Mouse (Mus musculus) forebrain, embryonic 11.5 days (tissue): ENCODE data around the gene Card11. TPM values are rescaled to one million over a fixed set of nuclear protein-coding genes. Genes with fewer than 3 reads are reported as not detected.

ENCODE experiments used
- ATAC-seq: fragments of 200-750 bp; cut with Nextera tagmentation; replicated peaks from 2 replicates; pipeline ENCODE4 v1.8.0; 2017; ENCODE audit warnings: moderate TSS enrichment; ENCODE audit not compliant: low FRiP score
- DNase-seq: peaks from one replicate; pipeline ENCODE4 v3.0.0-alpha.2; 2017; ENCODE audit warnings: low spot score
- H3K27ac ChIP-seq: fragments of 300-500 bp; sonication (generic); 2 replicates; pipeline ENCODE4 v1.5.1; 2014; ENCODE audit warnings: low read depth, low read length
- H3K27me3 ChIP-seq: fragments of 300-500 bp; sonication (generic); 2 replicates; pipeline ENCODE4 v1.6.1; 2014; ENCODE audit warnings: mild to moderate bottlenecking, low read length, mixed read lengths; ENCODE audit not compliant: control insufficient read depth, insufficient read depth
- H3K36me3 ChIP-seq: fragments of 300-500 bp; sonication (generic); 2 replicates; pipeline ENCODE4 v1.6.1; 2014; ENCODE audit warnings: mild to moderate bottlenecking, low read length, moderate library complexity, mixed read lengths; ENCODE audit not compliant: control insufficient read depth, insufficient read depth
- H3K4me1 ChIP-seq: fragments of 300-500 bp; sonication (generic); replicated peaks from 2 replicates; pipeline ENCODE4 v1.6.1; 2014; ENCODE audit warnings: low read length, mixed read lengths; ENCODE audit not compliant: control insufficient read depth, insufficient read depth
- H3K4me2 ChIP-seq: fragments of 300-500 bp; sonication (generic); 2 replicates; pipeline ENCODE4 v1.6.1; 2014; ENCODE audit warnings: low read depth, mild to moderate bottlenecking, low read length, moderate library complexity, mixed read lengths; ENCODE audit not compliant: severe bottlenecking
- H3K4me3 ChIP-seq: fragments of 300-500 bp; sonication (generic); 2 replicates; pipeline ENCODE4 v1.5.1; 2014; ENCODE audit warnings: low read depth, low read length
- H3K9ac ChIP-seq: fragments of 300-500 bp; sonication (generic); 2 replicates; pipeline ENCODE4 v1.6.1; 2014; ENCODE audit warnings: low read length
- H3K9me3 ChIP-seq: fragments of 300-500 bp; sonication (generic); 2 replicates; pipeline ENCODE4 v1.6.1; 2016; ENCODE audit warnings: low read length, mixed read lengths; ENCODE audit not compliant: control insufficient read depth
- WGBS: fragments of 180-500 bp; shearing (Covaris S2); extraction: QIAGEN DNeasy Blood & Tissue Kit; methylation state at CpG from one replicate; pipeline ENCODE4 v1.1.7; 2014; 5-methylcytosine and 5-hydroxymethylcytosine counted together
- polyA plus RNA-seq: library from polyadenylated mRNA; unstranded; fragments of >200 nt; fragmentation: Nextera tagmentation; extraction: Ambion mirVana; gene quantifications from 2 replicates; pipeline ENCODE4 v1.2.1, GENCODE M21; 2014

Gene Card11
- polyA plus RNA-seq, 1 experiment from 2014 or later: not detected

DNA sequence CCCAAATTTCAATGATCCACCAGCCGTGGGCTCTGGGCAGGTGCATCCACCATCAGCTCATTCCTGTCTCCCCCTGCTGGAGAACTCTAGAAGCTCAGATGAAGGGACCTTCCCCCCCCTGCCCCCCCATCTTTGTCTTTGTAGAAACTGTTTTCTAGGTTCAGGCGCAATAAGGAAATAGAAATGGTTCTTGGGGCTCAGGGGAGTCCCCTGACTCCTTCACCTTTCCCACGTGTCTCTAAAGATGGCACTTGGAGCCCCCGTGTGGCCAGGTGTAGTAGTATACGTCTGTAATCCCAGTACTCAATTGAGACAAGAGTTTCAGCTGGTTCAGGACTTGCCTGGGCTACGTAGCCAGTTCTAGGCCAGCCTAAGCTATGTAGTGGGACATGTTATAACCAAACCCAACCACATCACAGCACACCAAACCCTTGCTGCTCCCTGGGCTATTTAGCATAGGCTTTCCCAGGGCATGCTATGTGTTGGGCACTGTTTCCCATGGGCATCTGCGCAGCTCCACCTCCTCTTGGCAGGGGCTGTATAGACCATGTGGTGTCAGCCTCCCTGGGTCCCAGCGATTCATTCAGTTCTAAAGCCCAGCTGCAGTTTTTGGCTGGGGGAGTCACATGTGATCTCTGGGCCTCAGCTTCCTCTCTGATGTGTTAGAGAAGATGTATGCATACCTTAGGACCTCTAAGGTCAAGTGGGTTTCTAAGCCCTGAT, 142.8 kb downstream of the Card11 start:
- WGBS: 60% methylated on average over 8 of the region's 8 CpGs
- no peak for DNase-seq
- H3K9me3 ChIP-seq: no peaks in the 10 kb centered on the region

DNA sequence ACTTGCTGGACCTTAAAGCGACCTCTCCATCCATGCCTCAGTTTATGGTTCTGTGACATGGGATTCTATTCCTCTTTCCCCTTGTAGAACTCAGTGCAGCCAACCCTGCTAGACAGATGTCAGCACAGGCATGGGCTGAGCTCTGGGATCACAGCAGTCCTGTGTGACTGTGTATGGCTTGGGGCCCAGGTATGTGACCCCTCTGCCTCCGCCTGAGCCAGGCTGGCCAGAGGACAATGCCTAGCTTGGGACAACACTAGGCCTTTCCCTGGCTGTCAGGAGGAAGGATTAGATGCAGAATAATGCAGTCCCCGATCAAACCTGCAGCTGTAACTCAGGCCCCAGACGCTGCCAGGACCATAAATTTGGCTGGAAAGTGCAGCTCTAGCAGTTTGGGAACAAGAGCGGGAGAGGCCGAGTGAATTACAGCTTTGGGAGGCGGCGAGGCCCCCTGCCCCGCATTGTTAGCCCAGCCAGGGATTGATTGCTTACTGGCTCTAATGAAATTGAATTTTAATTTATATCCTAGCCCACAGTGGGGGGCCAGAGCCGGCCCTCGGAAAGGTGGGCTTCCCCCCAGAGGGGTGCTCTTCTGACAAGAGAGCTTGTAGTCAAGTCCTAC, 144.4 kb downstream of the Card11 start:
- Histone ChIP-seq H3K4me1 (no peaks in the 10 kb centered on the region), H3K4me2 (no peak overlapping the region), H3K27me3 (no peaks in the 10 kb centered on the region), H3K9me3 (peaks cover 2% of the 10 kb centered on the region; the same call in 1 of the 2 replicates), H3K9ac (no peak overlapping the region), H3K36me3 (no peaks in the 10 kb centered on the region), H3K4me3 (no peak overlapping the region), H3K27ac (0 out of 2 replicates have a peak overlapping the region, but pooled peaks have one; percentile 25)
- DNase-seq (no peak), ATAC-seq (no peak)
- 42% methylated on average over 11 of the region's 11 CpGs for WGBS

More for the DNA sequence above, 142.8 kb downstream of the Card11 start:
- ATAC-seq: no peak
- no peak overlapping the region for H3K9ac ChIP-seq
- no peak overlapping the region for H3K4me3 ChIP-seq
- H3K4me1 ChIP-seq: no peaks in the 10 kb centered on the region
- H3K4me2 ChIP-seq: no peak overlapping the region
- no peaks in the 10 kb centered on the region for H3K36me3 ChIP-seq
- no peaks in the 10 kb centered on the region for H3K27me3 ChIP-seq
- no peak overlapping the region for H3K27ac ChIP-seq

DNA sequence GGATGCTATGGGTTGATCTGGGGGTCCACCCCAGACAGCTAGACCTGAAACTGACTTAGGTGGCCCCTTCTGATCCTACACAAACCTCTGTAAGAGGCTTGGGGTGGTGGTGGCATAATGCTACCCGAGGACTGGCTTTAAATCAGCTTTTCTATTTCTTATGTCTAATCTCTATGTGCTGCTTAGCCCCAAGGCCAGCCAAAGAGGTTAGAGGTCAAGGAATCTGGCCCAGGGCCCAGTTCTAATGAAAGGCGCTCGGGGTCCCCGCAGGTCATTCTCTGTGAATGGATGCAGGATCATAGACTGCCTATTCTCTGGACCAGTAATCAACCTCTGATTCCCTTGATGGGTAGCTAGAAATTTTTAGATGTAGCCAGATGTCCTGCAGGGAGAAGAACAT, 145.7 kb downstream of the Card11 start:
- 75% methylated on average over 4 of the region's 4 CpGs for WGBS

GRCm38 (mm10) chr5:140853723-140854122, 146.7 kb downstream of the Card11 start:
- 84% methylated on average over 5 of the region's 5 CpGs for WGBS
- ATAC-seq (no peak), DNase-seq (no peak)
- Histone ChIP-seq H3K36me3 (no peaks in the 10 kb centered on the region), H3K4me2 (no peak overlapping the region), H3K27me3 (no peaks in the 10 kb centered on the region), H3K4me3 (no peak overlapping the region), H3K4me1 (no peaks in the 10 kb centered on the region), H3K9me3 (peaks cover 5% of the 10 kb centered on the region; the same call in 1 of the 2 replicates), H3K9ac (no peak overlapping the region), H3K27ac (no peak overlapping the region)

More for the DNA sequence above, 145.7 kb downstream of the Card11 start:
- peaks cover 5% of the 10 kb centered on the region; the same call in 1 of the 2 replicates for H3K9me3 ChIP-seq
- H3K27ac ChIP-seq: no peak overlapping the region
- DNase-seq (no peak), ATAC-seq (no peak)
- no peak overlapping the region for H3K9ac ChIP-seq
- H3K4me2 ChIP-seq: no peak overlapping the region
- H3K4me3 ChIP-seq: no peak overlapping the region
- no peaks in the 10 kb centered on the region for H3K4me1 ChIP-seq
- H3K27me3 ChIP-seq: no peaks in the 10 kb centered on the region
- no peaks in the 10 kb centered on the region for H3K36me3 ChIP-seq

DNA sequence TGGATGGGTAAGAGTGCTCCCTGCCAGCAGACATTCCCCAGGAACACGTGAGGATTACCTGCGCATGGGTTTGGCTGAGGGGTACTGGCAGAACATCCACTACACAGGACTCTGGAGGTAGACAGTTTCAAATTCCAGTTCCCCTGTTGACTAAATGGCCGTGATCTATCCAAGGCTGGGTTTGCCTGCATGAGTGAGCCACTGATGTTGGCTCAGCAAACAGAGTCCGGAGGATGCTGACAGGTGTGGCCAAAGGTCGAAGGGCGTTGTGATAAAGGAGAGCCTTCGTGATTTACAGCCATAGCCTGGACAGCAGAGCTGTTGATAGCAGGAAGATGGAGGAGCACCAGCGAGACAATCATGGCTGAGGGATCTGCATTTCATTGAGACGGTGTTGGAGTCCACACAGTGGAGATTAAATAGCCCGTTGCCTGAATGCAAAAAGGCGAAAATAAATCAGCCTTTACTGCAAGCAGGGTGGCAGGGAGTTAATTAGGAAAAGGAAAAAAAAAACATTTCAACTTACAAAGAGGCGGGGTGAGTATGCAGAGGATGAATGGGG, 147.9 kb downstream of the Card11 start:
- peaks cover 5% of the 10 kb centered on the region; the same call in 1 of the 2 replicates for H3K9me3 ChIP-seq
- no peak overlapping the region for H3K4me3 ChIP-seq
- H3K4me2 ChIP-seq: no peak overlapping the region
- no peaks in the 10 kb centered on the region for H3K27me3 ChIP-seq
- no peak overlapping the region for H3K9ac ChIP-seq
- no peaks in the 10 kb centered on the region for H3K36me3 ChIP-seq
- H3K4me1 ChIP-seq: no peaks in the 10 kb centered on the region
- ATAC-seq (no peak), DNase-seq (no peak)
- no peak overlapping the region for H3K27ac ChIP-seq
- WGBS: 84% methylated on average over 12 of the region's 12 CpGs

DNA sequence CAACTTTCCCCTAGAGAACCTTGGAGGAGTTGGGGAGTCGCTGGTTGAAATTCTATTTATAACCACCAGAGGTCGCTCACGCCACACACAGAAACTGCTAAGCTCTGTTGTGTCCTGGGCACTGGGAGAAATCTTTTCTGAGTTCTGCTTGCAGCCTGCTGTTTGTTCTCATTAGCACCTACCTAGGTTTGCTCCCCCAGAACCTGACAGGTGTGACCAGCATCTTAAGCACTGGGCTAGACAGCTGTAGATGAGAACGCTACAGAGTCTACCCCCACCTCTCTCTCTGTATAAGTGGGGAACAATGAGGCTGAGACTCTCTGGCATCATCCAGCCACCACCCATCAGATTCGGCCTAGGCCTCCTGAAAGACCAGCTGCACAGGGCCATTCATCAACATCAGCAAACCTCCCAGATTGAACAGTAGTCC, 153.1 kb downstream of the Card11 start:
- WGBS: 16% methylated on average over 5 of the region's 5 CpGs
- H3K36me3 ChIP-seq: no peaks in the 10 kb centered on the region
- H3K9me3 ChIP-seq: peaks cover 5% of the 10 kb centered on the region; the same call in 1 of the 2 replicates
- H3K27me3 ChIP-seq: no peaks in the 10 kb centered on the region
- no peak overlapping the region for H3K4me2 ChIP-seq
- no peaks in the 10 kb centered on the region for H3K4me1 ChIP-seq
- H3K27ac ChIP-seq: no peak overlapping the region
- ATAC-seq: peak; percentile 53; the same call in 1 of the 2 replicates
- no peak overlapping the region for H3K4me3 ChIP-seq
- peak; percentile 66 for DNase-seq
- no peak overlapping the region for H3K9ac ChIP-seq

DNA sequence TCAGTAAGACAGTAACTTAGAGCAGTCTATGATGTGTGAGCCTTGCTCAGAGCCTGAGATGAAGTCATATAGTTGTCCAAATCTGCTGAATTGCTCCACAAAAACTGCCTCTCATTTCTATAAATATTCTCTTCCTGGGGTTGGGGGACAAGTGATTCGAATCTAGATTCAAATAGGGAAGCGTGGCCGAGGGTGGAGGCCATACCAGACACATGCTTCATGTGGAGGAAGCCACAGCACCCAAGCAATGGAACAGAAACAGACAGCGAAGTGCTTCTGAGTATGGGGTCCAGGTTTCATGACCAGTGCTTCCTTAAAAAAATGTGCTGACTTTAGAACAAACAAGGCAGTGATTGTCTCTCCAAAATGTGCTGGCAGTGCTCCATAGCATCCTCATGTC, 158.4 kb downstream of the Card11 start:
- Histone ChIP-seq H3K9me3 (no peaks in the 10 kb centered on the region), H3K4me3 (no peak overlapping the region), H3K9ac (no peak overlapping the region), H3K4me1 (no peaks in the 10 kb centered on the region), H3K36me3 (no peaks in the 10 kb centered on the region), H3K27me3 (no peaks in the 10 kb centered on the region), H3K4me2 (no peak overlapping the region), H3K27ac (no peak overlapping the region)
- no peak for DNase-seq
- no peak for ATAC-seq
- 83% methylated on average over 4 of the region's 4 CpGs for WGBS

DNA sequence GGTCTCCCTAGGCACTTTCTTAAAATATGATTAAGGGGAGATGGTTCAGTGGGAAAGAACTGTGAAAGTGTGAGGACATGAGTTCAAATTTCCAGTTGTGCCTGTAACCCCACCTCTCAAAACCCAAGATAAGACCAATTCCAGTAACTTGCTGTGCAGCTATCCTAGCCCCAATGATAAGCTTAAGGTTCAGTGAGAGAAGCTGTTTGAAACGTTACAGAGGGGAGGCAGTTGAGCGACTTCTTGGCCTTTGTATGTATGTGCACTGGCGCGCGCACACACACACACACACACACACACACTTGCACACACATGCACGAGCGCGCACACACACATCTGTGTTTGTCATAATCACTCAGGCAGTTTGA, 169.3 kb downstream of the Card11 start:
- H3K9ac ChIP-seq: no peak overlapping the region
- H3K9me3 ChIP-seq: no peaks in the 10 kb centered on the region
- no peak for ATAC-seq
- peaks cover 12% of the 10 kb centered on the region; the same call in 1 of the 2 replicates for H3K4me1 ChIP-seq
- peak overlapping the region; percentile 51; the same call in 1 of the 2 replicates for H3K4me2 ChIP-seq
- H3K36me3 ChIP-seq: no peaks in the 10 kb centered on the region
- WGBS: 79% methylated on average over 8 of the region's 8 CpGs
- H3K27me3 ChIP-seq: no peaks in the 10 kb centered on the region
- no peak overlapping the region for H3K27ac ChIP-seq
- no peak for DNase-seq
- H3K4me3 ChIP-seq: peak overlapping the region; percentile 17; the same call in 1 of the 2 replicates
